Mouse (Mus musculus) ovary, postnatal 36 days (tissue): ENCODE measurements at regions not wholly inside any gene's neighbourhood (a gene's known extent, or its start where the extent isn't known, plus 50 kb on each side); places are given as distances from the start of the nearest gene placed in this dataset.

Experiments used
- DNase-seq: peaks from one replicate; pipeline ENCODE4 v3.0.0; 2022; ENCODE audit warnings: low spot score, mixed read lengths

DNA sequence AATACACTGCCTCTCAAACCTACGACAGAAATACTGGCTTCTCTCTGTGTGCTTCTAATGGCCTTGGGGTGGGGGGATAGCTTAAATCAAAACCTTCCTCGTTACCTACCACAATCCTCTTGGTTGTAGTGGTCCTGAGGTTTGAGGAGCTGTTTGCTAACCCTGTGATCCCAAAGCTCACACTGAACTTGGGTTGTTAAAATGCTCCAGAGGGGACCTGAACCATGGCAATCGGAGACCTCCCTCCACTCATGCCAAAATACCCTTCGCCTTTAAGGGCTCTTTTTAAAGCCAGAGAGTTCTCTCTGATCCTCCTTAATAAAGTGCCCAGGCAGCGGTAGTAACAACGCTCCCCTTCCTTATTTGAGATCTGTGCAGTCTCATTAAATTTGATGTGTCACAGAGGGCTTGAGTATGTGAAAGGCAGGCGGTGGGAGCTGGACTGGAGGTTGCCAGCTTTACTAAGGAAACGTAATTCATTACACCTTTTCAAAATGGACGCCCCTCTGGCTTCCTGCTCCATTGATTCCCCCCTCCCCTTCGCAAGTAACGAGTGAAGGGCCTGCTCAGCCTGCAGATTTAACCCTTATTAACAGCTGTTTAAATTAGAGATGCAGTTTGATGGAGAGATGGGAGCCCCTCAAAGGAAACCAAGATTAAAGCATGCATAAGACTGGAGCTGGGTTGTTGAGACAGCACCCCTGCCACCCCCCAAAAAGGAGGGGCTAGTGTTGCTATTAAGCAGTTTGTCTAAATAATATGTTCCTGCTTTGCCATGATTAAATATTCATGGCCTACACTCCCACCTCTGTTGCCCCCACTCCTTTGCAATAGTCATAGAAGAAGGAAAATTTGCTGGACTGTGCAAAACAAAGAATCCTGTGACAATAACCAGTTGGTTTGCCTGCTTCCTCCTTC, 289.4 kb downstream of the Sorl1 start:
- DNase-seq: no peak

DNA sequence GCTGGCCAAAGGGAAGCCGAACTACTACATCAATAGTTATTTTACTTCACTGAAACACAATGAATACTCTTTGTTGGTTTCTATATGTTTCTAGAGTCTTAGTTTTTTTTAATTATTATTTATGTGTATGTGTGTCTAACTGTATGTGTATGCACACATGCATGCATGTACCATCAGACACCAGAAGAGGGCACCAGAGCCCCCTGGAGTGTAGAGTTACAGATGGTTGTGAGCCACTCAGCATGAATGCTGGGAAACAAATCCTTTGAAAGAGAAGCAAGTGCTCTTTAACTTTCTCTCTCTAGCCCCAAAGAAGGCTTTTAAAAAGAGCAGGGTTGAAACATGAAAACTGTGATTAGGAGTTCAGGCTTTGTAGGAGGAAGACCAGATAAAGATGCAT, 290.7 kb downstream of the Sorl1 start:
- no peak for DNase-seq

DNA sequence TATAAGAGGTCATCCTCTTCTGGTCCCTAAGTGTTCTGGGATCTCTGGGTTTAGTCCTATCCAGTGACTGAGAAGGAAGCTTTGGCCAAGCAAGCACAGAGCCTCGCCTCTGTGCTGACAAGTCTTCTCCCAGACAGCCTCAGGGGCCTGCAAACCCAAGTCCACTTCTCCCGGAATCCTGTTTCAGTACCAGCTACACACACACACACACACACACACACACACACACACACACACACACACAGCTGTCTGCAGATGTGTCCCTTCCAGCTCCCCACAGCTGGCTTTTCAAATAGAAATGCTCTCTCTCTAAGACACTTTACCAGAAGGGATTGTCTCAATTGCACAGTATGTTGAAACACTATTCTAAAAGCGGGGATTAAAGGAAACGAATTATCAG, 296.7 kb downstream of the Sorl1 start:
- DNase-seq: no peak

DNA sequence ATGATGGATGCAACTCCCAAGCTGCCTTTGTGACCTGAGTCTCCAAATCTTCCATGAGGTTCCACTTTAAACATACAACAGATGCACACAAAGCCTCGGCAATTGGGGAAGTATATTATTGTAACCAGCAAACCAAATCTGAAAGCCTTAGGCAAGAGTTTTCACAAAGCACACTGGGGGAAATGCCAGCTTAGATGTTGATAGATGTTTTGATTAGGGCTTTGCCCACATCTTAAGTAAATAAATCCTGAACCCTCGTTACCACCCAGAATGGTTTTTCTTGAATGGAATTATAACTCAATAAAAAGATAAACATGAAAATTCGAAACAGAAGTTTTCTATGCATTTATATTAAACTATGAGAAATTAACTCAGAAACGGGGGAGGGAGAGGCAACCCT, 302.7 kb downstream of the Sorl1 start:
- no peak for DNase-seq

DNA sequence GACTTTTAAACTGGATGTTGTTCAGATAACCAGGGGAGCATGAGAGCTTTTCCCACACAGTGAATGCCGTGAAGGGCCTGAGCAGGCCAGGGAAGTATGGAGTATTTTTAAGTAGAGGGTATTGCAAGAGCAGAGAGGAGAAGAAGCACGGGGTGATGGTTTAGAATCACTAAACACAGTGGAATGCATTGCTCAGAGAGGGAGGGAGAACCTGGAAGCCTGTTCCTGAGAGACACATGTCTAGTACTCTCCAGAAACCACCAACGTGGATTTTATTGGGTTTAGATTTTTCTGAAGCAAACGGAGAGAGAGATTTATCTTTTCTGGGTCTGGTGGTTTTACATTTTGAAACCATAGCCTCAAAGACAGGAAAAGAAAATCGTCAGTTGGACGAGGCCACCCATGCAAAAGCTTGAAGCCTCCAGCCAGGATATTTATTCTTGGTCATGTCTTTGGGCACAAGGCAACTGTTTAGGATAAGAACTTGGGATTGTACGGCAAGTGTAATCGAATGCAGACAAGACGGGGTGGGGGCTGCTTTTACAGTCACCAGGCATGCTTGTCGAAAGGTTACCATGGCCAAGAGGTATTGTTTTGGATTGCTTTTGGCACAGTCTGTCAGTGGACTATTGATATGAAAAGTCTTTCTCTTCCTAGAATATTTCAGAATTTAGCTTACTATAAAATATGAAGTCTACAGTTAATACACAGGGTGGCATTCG, 306.2 kb downstream of the Sorl1 start:
- DNase-seq: no peak

DNA sequence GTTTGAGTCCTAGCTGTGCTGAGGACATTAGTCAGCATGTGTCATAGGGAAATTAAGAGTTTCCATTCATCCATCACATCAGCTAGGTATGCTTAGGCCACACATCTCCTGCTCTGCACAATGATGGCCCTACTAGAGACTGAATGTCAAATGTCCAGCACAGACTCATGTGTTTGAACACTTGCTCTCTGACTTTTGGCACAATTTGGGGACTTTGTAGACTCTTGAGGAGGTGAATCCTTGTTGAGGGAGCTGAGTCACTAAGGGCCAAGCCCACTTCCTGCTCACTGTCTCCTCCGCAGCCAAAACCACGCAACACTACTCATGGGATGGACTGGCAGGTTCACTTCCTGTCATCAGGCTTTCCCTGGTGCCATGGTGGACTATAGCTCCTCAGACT, 308.2 kb downstream of the Sorl1 start:
- no peak for DNase-seq

DNA sequence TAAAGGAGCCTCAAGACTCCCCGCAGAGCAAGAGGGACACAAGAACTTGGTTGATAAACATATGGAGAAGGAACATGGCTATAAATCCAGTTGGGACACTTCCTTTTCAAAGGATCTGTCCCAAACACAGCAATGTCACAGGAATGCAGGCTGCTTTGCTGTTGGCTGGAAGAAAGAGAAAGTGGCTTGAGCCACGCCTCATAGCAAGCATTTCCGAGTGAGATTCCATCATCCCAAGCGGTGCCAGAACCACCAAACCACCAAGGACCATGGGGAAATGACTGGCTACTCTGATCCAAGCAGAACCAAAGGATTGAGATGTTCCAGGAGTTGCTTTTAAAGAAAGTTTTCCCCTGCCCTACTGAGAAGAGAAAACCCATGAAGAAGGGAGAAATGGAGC, 314.8 kb downstream of the Sorl1 start:
- DNase-seq: no peak

DNA sequence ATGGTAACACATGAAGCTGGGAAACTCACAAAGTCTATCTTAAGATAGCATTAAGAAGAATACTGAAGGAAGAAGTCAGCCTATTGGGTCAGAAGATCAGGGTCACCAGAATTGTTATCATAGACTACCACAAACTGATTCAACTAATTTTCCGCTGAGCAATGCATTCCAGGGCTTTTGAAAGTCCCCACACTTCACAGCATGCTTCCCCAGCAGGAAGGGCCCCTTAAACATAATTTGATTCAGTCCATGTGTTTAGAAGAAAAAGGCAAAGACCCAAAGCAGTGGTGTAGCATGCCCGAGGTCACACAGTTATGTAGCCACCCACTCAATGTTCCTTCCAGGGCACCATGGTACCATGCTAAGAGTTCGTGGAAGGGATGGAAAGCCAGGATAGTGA, 315.3 kb downstream of the Sorl1 start:
- no peak for DNase-seq

DNA sequence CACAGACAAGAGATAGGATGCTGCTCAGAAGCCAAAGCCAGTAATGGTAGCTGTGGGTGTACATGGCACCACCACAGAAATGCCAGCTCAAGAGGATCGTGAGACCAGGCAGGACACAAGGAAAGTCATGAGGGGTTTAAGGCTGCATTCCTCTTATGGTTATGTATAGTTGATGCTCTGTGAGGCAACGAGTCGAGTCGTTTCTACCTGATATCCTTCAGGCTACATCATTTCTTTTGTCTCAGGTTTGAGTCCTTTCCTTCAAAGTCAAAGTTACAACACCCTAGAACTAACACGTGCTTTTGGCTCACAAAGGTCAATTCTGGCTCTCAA, 317.8 kb downstream of the Sorl1 start:
- no peak for DNase-seq

DNA sequence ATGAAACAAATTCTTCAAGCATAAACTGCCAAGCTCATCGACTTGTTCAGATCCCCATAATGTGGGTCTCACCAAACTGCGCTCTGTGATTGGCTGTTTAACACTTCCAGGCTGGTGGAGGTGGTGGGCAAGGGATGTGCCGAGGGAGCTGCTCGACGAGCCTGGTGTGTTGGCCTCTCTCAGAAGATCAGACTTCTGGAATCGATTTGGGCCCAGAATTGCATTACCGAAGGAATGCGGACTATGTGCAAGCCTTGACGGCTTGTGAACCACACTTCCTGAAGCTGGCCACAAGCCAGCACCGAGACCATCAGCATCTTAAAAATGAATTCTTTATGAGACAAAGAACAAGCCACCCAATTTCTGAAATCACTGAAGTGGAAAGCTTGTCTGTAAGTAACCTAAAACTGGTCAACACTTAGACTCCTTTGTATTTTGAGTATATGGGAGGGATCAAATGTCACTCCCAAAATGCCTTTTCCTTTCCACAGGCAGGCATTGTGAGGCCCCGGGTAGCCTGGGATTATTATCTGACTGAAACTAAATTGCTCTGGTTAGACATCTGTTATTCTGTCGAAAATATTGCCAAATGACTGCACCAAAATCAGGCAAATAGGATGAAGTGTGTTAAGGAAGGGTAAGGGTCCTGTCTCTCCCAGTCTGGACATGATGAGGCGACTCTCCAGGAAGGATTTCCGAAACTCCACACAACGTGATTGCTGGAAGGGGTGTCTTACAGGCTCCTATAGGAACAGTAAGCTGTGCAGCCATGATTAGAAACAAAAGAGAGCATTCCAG, 318.4 kb downstream of the Sorl1 start:
- no peak for DNase-seq

DNA sequence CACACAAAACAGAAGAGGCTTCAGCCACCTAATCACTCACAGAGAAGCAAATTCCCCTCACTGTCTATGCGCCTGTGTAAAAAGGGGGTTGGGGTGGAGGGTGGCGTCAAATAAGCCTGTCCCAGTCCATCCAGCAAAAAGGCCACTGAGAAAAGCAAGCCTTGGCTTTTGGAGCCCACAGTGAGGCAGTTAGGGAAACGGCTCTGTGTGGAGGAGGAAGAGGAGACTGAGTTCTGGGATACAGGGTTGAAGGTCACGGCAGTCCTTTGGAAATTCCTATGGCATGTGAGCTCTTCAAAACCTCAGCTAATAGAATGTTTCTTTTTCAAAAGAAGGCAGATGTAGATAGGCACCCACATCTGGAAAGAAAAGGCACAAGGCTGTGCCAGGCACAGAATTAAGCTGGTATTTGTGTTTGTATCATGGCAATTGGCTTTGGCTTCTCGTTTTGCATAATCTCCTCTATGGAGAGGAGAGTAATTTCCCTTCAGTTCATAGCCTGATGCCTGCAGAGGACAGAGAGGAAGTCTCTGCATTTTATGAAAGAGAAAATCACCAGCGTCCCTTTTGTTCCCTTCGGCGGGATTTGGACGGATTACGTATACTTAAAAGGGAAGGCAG, 319.3 kb downstream of the Sorl1 start:
- DNase-seq: no peak

DNA sequence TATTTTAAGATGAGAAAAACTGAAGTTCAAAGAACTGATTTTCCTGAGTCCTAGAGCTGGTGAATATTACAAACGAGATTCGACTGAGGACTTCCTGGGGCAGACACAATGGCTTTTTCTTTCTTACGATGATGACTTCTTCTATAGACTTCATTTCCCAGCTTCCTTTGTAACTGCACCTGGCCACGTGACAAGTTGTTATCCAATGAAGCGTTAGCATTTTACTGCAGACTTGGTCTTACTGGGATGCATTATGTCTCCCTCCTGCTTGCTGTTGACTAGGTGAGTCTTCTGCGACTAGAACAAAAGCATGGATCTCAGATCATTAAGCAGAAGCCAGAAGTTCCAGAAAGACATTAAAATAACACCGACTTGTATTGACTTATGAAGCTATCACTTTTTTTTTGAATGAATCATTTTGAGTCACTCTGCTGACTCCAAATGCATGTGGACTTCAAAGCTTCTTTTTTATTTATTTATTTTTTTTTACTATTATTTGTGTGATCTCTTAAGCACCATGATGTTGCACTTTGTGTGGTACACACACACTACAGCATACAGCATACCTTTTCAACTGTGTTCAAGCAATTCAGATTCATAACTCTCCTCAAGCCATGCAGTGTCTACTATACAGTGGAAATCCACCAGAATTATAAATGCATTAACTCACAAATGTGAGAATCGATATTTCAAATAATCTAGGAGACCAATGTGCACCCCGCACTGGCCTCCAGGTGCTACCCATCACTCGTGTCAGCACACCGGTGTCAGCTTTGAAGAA, 320.2 kb downstream of the Sorl1 start:
- DNase-seq: no peak

DNA sequence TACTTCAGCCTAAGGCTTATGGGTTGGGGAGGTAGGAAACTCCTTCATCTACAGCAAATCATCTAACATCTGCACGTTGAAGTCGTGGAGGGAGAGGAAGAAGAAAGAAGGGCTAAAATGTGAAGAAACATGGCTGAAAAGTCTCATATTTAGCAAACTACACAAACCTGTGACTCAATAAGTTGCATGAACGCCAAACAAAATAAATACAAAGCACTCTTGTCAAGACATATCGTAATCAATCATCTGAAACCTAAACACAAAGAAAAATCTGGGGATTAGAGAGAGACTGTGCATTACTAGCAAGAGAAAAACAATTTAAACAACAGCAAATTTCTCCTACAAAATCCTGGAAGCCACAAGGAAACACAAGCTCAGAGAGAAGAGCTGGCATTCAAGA, 322.7 kb downstream of the Sorl1 start:
- no peak for DNase-seq

DNA sequence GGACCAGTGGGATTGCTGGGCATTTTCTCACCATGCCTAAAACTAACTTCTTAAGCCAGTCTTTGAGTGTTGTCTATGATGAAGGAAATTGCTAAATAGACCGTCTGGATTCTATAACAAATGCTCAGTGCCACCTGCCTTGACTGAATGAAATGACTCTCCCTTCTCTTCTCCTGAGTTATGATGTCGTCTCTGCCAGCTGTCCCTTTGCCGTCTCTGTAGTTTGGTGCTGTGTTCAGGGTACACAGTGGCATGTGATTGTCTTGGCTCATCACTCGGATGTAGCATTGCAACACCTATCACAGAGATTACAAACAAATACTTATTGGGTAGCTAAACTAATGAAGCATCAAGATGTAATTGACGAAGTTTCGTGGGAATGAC, 331.3 kb downstream of the Sorl1 start:
- no peak for DNase-seq

DNA sequence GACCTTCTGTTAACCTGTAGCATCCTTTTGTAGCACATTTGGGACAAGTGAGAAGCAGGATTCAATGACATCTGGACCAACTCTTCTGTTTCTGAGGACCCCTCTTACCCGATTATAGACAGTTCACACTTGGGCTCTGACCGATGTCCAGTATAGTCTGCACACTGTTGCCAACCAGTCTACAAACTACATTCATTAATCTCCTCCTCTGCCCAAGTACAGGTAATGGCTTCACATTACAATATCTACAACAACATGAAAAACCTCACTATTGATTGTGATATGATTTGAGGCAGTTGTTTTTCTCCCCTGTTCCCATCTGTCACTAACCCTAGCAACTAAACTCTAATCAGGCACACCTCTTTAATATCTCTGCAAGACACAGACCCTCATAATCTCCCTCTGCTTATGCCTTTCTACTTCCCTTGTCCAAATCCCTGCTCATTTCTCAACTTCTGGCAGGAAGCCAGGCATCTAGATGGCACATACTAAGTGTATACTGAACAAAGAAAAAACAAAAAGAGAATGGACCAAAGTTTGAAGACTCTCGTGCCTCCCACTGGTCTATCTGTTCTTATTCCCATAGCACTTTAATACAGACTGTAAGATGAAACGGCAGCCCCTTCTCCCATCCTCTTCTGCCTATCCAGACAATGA, 331.8 kb downstream of the Sorl1 start:
- no peak for DNase-seq

DNA sequence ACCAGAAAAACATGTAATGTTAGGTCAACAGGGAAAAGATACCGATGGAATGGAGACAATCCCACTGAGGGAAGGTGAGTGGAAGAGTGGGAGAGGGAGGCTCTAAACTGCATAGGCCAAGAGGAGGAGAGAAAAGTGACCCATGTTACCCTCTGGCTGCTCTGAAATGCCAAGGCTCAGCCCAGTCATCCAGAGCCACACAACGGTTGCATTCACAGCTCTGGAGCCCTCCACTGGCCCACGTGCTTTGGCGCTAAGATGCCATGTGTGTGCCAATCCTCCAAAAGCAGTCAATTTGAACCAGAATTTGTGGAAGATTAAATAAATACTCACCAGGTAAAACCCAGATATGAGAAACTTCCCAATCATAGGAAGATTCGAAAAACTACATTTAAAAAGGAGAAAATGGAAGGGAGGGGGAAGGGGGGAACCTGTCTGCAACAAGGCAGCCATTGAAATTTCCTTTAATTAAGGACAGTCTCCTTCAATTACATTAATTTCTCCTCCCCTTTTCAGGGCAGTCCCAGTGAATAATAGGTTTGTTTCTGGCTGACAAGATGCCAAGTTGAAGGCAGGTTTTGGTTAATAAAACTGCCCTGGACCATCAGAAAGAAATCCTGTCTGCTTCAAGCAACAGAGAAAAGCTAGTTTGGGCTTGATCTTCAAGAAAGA, 332.5 kb downstream of the Sorl1 start:
- no peak for DNase-seq

DNA sequence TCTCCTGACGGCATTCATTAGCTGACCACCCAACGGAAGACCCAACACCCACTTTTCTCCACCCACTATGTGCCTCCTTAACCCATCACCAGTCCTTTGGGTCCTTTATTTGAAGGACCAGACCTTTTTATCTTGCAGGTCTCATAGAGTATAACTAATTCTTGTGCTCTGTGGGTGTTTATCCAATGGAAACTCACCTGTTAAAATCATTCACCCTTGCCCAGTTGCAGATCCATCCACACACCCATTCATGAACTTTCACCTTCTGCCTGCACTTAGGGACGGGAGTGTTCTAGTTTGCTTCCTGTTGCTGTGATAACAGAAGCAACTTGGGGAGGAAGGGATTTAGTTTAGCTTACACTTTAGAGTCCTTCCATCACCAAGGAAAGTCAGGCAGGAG, 339.0 kb downstream of the Sorl1 start:
- no peak for DNase-seq

DNA sequence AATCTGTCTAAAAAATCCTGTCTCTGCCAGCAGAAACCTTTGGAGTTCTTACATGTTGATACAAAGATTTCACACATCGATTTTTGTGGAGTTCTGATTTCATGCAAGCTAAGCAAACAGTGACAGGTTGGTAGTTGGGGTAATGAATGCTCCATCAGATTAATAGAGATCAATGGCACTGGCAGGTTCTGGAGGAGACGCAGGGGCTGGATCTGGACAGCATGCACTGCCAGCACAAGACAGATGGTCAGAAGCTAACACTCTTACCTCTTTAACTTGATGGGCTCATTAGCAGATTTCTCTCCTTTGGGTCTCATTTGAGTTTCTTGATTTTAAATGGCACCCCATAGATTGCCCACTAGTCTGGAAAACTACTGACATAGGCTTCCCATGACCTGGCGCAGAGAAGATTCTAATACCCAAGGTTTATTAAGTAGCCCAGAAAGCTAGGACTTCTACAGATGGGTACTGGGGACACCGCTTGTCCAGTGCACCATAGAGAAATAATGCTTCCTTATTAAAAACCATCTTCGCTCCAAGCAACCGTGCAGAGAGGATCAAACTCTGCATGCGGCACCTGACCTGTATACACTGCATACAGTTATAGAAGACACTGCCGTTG, 351.7 kb downstream of the Sorl1 start:
- DNase-seq: no peak

DNA sequence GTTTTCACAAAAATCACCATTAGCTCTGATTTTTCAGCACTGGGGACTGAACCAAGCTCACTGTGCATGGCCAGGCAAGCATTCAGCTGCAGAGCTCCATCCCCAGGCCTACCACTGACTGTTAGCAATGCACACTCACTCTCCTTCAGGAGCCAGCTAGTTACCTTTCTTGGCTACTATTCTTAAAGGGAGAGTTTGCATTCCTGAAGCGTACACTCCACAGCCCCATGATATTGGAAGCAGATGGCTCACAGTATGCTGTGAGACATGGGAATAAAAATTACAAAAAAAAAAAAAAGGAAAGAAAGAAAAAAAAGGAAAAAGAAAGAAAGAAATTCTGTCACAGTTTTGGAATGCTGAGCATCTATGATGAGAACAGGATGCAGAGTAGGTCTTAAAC, 352.8 kb downstream of the Sorl1 start:
- DNase-seq: no peak

DNA sequence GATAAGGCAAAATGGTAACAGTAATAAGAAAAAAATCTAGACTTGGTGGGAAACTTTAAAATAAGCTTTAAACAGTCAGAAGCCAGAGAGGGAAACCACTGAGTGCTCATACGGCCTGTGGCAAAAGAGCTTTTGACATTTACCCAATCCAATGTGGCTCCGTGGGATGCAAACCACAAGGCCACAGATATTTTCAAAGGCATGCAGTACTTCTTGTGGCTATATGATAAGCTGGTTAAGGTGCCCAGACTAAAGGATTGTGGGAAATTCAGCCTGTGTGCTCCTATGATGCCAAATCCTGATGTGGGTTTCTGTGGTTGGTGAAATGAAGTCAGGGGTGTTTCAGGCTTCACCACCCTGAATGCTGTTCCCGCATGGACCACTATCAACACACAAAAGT, 355.8 kb downstream of the Sorl1 start:
- DNase-seq: no peak
